Mouse (Mus musculus) midbrain, embryonic 15.5 days (tissue): ENCODE results near the gene Adgrb3. TPM values are rescaled to one million over a fixed set of nuclear protein-coding genes. Genes with fewer than 3 reads are reported as not detected.
A peak's percentile ranks its signal among the peaks of the same experiment; 100 is the strongest.
"Not testable (repeated sequence)": the region's sequence is repeated elsewhere in the genome, so short reads cannot be mapped to it uniquely, and the experiment has no call there.

ENCODE experiments used
- ATAC-seq: fragments of 200-750 bp; cut with Nextera tagmentation; replicated peaks from 2 replicates; pipeline ENCODE4 v1.8.0; 2017; ENCODE audit warnings: moderate TSS enrichment
- H3K27ac ChIP-seq: fragments of 300-500 bp; sonication (generic); 2 replicates; pipeline ENCODE4 v1.5.1; 2015; ENCODE audit warnings: mild to moderate bottlenecking, inconsistent platforms
- H3K27me3 ChIP-seq: fragments of 300-500 bp; sonication (generic); replicated peaks from 2 replicates; pipeline ENCODE4 v1.6.1; 2015; ENCODE audit warnings: inconsistent platforms
- H3K36me3 ChIP-seq: fragments of 300-500 bp; sonication (generic); replicated peaks from 2 replicates; pipeline ENCODE4 v1.6.1; 2015; ENCODE audit warnings: inconsistent platforms
- H3K4me1 ChIP-seq: fragments of 300-500 bp; sonication (generic); 2 replicates; pipeline ENCODE4 v1.6.1; 2015; ENCODE audit warnings: inconsistent platforms
- H3K4me2 ChIP-seq: fragments of 300-500 bp; sonication (generic); 2 replicates; pipeline ENCODE4 v1.6.1; 2015; ENCODE audit warnings: inconsistent platforms, mild to moderate bottlenecking, moderate library complexity
- H3K4me3 ChIP-seq: fragments of 300-500 bp; sonication (generic); 2 replicates; pipeline ENCODE4 v1.5.1; 2015; ENCODE audit warnings: mild to moderate bottlenecking, inconsistent platforms
- H3K9ac ChIP-seq: fragments of 300-500 bp; sonication (generic); 2 replicates; pipeline ENCODE4 v1.6.1; 2015; ENCODE audit warnings: mild to moderate bottlenecking, inconsistent platforms
- H3K9me3 ChIP-seq: fragments of 300-500 bp; sonication (generic); 2 replicates; pipeline ENCODE4 v1.6.1; 2016; ENCODE audit warnings: inconsistent platforms
- WGBS: fragments of 180-500 bp; shearing (Covaris S2); methylation state at CpG from one replicate; pipeline ENCODE4 v1.1.7; 2015; ENCODE audit warnings: mixed read lengths; 5-methylcytosine and 5-hydroxymethylcytosine counted together
- polyA plus RNA-seq: library from polyadenylated mRNA; unstranded; fragments of >200 nt; fragmentation: Nextera tagmentation; extraction: Ambion mirVana; gene quantifications from 2 replicates; pipeline ENCODE4 v1.2.1, GENCODE M21; 2015

Gene Adgrb3
- polyA plus RNA-seq, 1 experiment from 2014 or later, result 60.6 TPM

- WGBS, result 84% methylated on average over 2 of the region's 2 CpGs
- ATAC-seq, result no peak
- no peak overlapping the region for H3K4me3 ChIP-seq
- 0 out of 2 replicates have a peak, but pooled peaks cover 2% of the 10 kb centered on the region for H3K36me3 ChIP-seq
- no peak overlapping the region for H3K9ac ChIP-seq
- H3K4me2 ChIP-seq, result no peak overlapping the region
- H3K9me3 ChIP-seq, result no peaks in the 10 kb centered on the region
- no peak overlapping the region for H3K27ac ChIP-seq
- H3K4me1 ChIP-seq, result no peaks in the 10 kb centered on the region
- no peaks in the 10 kb centered on the region for H3K27me3 ChIP-seq
Observed at GRCm38 (mm10) chr1:25490174-25490573, 339.3 kb downstream of the Adgrb3 start.

GRCm38 (mm10) chr1:25475699-25476098 is 353.8 kb downstream of the Adgrb3 start:
- Histone ChIP-seq H3K27ac (no peak overlapping the region), H3K4me1 (0 out of 2 replicates have a peak, but pooled peaks cover 2% of the 10 kb centered on the region), H3K4me3 (no peak overlapping the region), H3K4me2 (no peak overlapping the region), H3K9me3 (no peaks in the 10 kb centered on the region), H3K36me3 (no peaks in the 10 kb centered on the region), H3K27me3 (no peaks in the 10 kb centered on the region), H3K9ac (no peak overlapping the region)
- ATAC-seq, result no peak
- 76% methylated on average over 3 of the region's 3 CpGs for WGBS

- no peaks in the 10 kb centered on the region for H3K9me3 ChIP-seq
- H3K36me3 ChIP-seq, result no peaks in the 10 kb centered on the region
- H3K4me3 ChIP-seq, result no peak overlapping the region
- WGBS, result 59% methylated on average over 11 of the region's 11 CpGs
- H3K27me3 ChIP-seq, result no peaks in the 10 kb centered on the region
- ATAC-seq, result peak; percentile 60; the same call in 1 of the 2 replicates
- H3K4me1 ChIP-seq, result 0 out of 2 replicates have a peak, but pooled peaks cover 2% of the 10 kb centered on the region
- H3K4me2 ChIP-seq, result no peak overlapping the region
- H3K27ac ChIP-seq, result no peak overlapping the region
- H3K9ac ChIP-seq, result no peak overlapping the region
Observed at GRCm38 (mm10) chr1:25474469-25474868, 355.0 kb downstream of the Adgrb3 start.

- not testable (repeated sequence) for H3K9me3 ChIP-seq, H3K27me3 ChIP-seq, H3K9ac ChIP-seq, H3K4me2 ChIP-seq, H3K4me1 ChIP-seq, ATAC-seq, H3K27ac ChIP-seq, H3K4me3 ChIP-seq, H3K36me3 ChIP-seq
- 56% methylated on average over 2 of the region's 2 CpGs for WGBS
Observed at GRCm38 (mm10) chr1:25471612-25472011, 357.9 kb downstream of the Adgrb3 start.

GRCm38 (mm10) chr1:25462612-25463011 is 366.9 kb downstream of the Adgrb3 start:
- no peak overlapping the region for H3K4me3 ChIP-seq
- H3K4me2 ChIP-seq, result no peak overlapping the region
- H3K9me3 ChIP-seq, result no peaks in the 10 kb centered on the region
- no peak overlapping the region for H3K9ac ChIP-seq
- no peaks in the 10 kb centered on the region for H3K27me3 ChIP-seq
- H3K4me1 ChIP-seq, result no peaks in the 10 kb centered on the region
- H3K36me3 ChIP-seq, result 0 out of 2 replicates have a peak, but pooled peaks cover 4% of the 10 kb centered on the region
- ATAC-seq, result no peak; the same call in 1 of the 2 replicates
- 37% methylated on average over 1 of the region's 1 CpGs for WGBS
- H3K27ac ChIP-seq, result no peak overlapping the region

GRCm38 (mm10) chr1:25435506-25435905 is 394.0 kb downstream of the Adgrb3 start:
- Histone ChIP-seq H3K4me2 (no peak overlapping the region), H3K27me3 (no peaks in the 10 kb centered on the region), H3K4me3 (no peak overlapping the region), H3K27ac (no peak overlapping the region), H3K4me1 (no peaks in the 10 kb centered on the region), H3K36me3 (no peaks in the 10 kb centered on the region), H3K9ac (no peak overlapping the region), H3K9me3 (no peaks in the 10 kb centered on the region)
- no peak for ATAC-seq
- WGBS, result 49% methylated on average over 2 of the region's 2 CpGs

GRCm38 (mm10) chr1:25430219-25430862 is 399.2 kb downstream of the Adgrb3 start:
- no peaks in the 10 kb centered on the region for H3K4me1 ChIP-seq
- peak; percentile 74 for ATAC-seq
- H3K9me3 ChIP-seq, result no peaks in the 10 kb centered on the region
- H3K27ac ChIP-seq, result peak overlapping the region; percentile 39; the same call in 1 of the 2 replicates
- no peaks in the 10 kb centered on the region for H3K36me3 ChIP-seq
- H3K4me3 ChIP-seq, result no peak overlapping the region
- H3K4me2 ChIP-seq, result peak overlapping the region; percentile 10; the same call in 1 of the 2 replicates
- H3K27me3 ChIP-seq, result no peaks in the 10 kb centered on the region
- WGBS, result 50% methylated on average over 16 of the region's 16 CpGs
- no peak overlapping the region for H3K9ac ChIP-seq

GRCm38 (mm10) chr1:25420701-25421100 is 408.8 kb downstream of the Adgrb3 start:
- no peaks in the 10 kb centered on the region for H3K9me3 ChIP-seq
- no peak overlapping the region for H3K27ac ChIP-seq
- ATAC-seq, result no peak
- no peak overlapping the region for H3K9ac ChIP-seq
- 79% methylated on average over 2 of the region's 2 CpGs for WGBS
- H3K4me1 ChIP-seq, result no peaks in the 10 kb centered on the region
- H3K27me3 ChIP-seq, result no peaks in the 10 kb centered on the region
- H3K4me2 ChIP-seq, result no peak overlapping the region
- no peak overlapping the region for H3K4me3 ChIP-seq
- no peaks in the 10 kb centered on the region for H3K36me3 ChIP-seq

- H3K27ac ChIP-seq, result no peak overlapping the region
- H3K27me3 ChIP-seq, result no peaks in the 10 kb centered on the region
- ATAC-seq, result no peak
- no peak overlapping the region for H3K4me3 ChIP-seq
- no peaks in the 10 kb centered on the region for H3K36me3 ChIP-seq
- no peaks in the 10 kb centered on the region for H3K4me1 ChIP-seq
- H3K4me2 ChIP-seq, result no peak overlapping the region
- H3K9me3 ChIP-seq, result no peaks in the 10 kb centered on the region
- no peak overlapping the region for H3K9ac ChIP-seq
Observed at GRCm38 (mm10) chr1:25419378-25419777, 410.1 kb downstream of the Adgrb3 start.

GRCm38 (mm10) chr1:25415084-25415483 is 414.4 kb downstream of the Adgrb3 start:
- Histone ChIP-seq H3K9ac (no peak overlapping the region), H3K4me3 (no peak overlapping the region), H3K4me2 (no peak overlapping the region), H3K4me1 (no peaks in the 10 kb centered on the region), H3K36me3 (no peaks in the 10 kb centered on the region), H3K27me3 (no peaks in the 10 kb centered on the region), H3K27ac (no peak overlapping the region), H3K9me3 (no peaks in the 10 kb centered on the region)
- WGBS, result 55% methylated on average over 2 of the region's 2 CpGs
- no peak for ATAC-seq

GRCm38 (mm10) chr1:25364186-25364585 is 465.3 kb downstream of the Adgrb3 start:
- H3K4me2 ChIP-seq, result no peak overlapping the region
- H3K27me3 ChIP-seq, result no peaks in the 10 kb centered on the region
- H3K4me1 ChIP-seq, result no peaks in the 10 kb centered on the region
- no peaks in the 10 kb centered on the region for H3K9me3 ChIP-seq
- ATAC-seq, result no peak
- 90% methylated on average over 2 of the region's 2 CpGs for WGBS
- no peak overlapping the region for H3K27ac ChIP-seq
- no peak overlapping the region for H3K4me3 ChIP-seq
- no peak overlapping the region for H3K9ac ChIP-seq
- H3K36me3 ChIP-seq, result no peaks in the 10 kb centered on the region

GRCm38 (mm10) chr1:25358554-25358953 is 471.0 kb downstream of the Adgrb3 start:
- Histone ChIP-seq H3K9ac (no peak overlapping the region), H3K4me3 (no peak overlapping the region), H3K4me2 (no peak overlapping the region), H3K4me1 (no peaks in the 10 kb centered on the region), H3K36me3 (no peaks in the 10 kb centered on the region), H3K27me3 (no peaks in the 10 kb centered on the region), H3K9me3 (no peaks in the 10 kb centered on the region), H3K27ac (no peak overlapping the region)
- ATAC-seq, result no peak
- 93% methylated on average over 4 of the region's 4 CpGs for WGBS

- ATAC-seq, result no peak
- 97% methylated on average over 5 of the region's 5 CpGs for WGBS
Observed at GRCm38 (mm10) chr1:25355486-25355885, 474.0 kb downstream of the Adgrb3 start.

More at GRCm38 (mm10) chr1:25355486-25355885, 474.0 kb downstream of the Adgrb3 start:
- Histone ChIP-seq H3K4me3 (no peak overlapping the region), H3K27ac (no peak overlapping the region), H3K4me2 (no peak overlapping the region), H3K4me1 (no peaks in the 10 kb centered on the region), H3K27me3 (no peaks in the 10 kb centered on the region), H3K9me3 (no peaks in the 10 kb centered on the region), H3K36me3 (no peaks in the 10 kb centered on the region), H3K9ac (no peak overlapping the region)
